Mouse (Mus musculus) neural tube, embryonic 14.5 days (tissue): ENCODE results near the gene Nrde2. TPM values are rescaled to one million over a fixed set of nuclear protein-coding genes. Genes with fewer than 3 reads are reported as not detected.

Experiments
- ATAC-seq: fragments of 200-750 bp; cut with Nextera tagmentation; 2 replicates; pipeline ENCODE4 v1.8.0; 2017; ENCODE audit warnings: low read depth, mild to moderate bottlenecking, moderate TSS enrichment, moderate library complexity
- H3K27ac ChIP-seq: fragments of 300-500 bp; sonication (generic); 2 replicates; pipeline ENCODE4 v1.5.1; 2014; ENCODE audit warnings: low read depth, mild to moderate bottlenecking, control low read depth, low read length, moderate library complexity, mixed read lengths
- H3K27me3 ChIP-seq: fragments of 300-500 bp; sonication (generic); 2 replicates; pipeline ENCODE4 v1.6.1; 2014; ENCODE audit warnings: low read length; ENCODE audit not compliant: control insufficient read depth, insufficient read depth
- H3K36me3 ChIP-seq: fragments of 300-500 bp; sonication (generic); 2 replicates; pipeline ENCODE4 v1.6.1; 2014; ENCODE audit warnings: low read length, mixed read lengths; ENCODE audit not compliant: control insufficient read depth, insufficient read depth
- H3K4me1 ChIP-seq: fragments of 300-500 bp; sonication (generic); 2 replicates; pipeline ENCODE4 v1.6.1; 2014; ENCODE audit warnings: low read length; ENCODE audit not compliant: control insufficient read depth, insufficient read depth
- H3K4me2 ChIP-seq: fragments of 300-500 bp; sonication (generic); 2 replicates; pipeline ENCODE4 v1.6.1; 2014; ENCODE audit warnings: mild to moderate bottlenecking, low read depth, low read length, control low read depth
- H3K4me3 ChIP-seq: fragments of 300-500 bp; sonication (generic); 2 replicates; pipeline ENCODE4 v1.5.1; 2014; ENCODE audit warnings: low read depth, low read length, control low read depth, mixed read lengths
- H3K9ac ChIP-seq: fragments of 300-500 bp; sonication (generic); replicated peaks from 2 replicates; pipeline ENCODE4 v1.6.1; 2014; ENCODE audit warnings: low read depth, mild to moderate bottlenecking, control low read depth, low read length, mixed read lengths
- H3K9me3 ChIP-seq: fragments of 300-500 bp; sonication (generic); 2 replicates; pipeline ENCODE4 v1.6.1; 2016; ENCODE audit warnings: low read length; ENCODE audit not compliant: control insufficient read depth
- WGBS: fragments of 180-500 bp; shearing (Covaris S2); extraction: QIAGEN DNeasy Blood & Tissue Kit; methylation state at CpG from one replicate; pipeline ENCODE4 v1.1.7; 2014; 5-methylcytosine and 5-hydroxymethylcytosine counted together
- polyA plus RNA-seq: library from polyadenylated mRNA; unstranded; fragments of >200 nt; fragmentation: Nextera tagmentation; extraction: Ambion mirVana; gene quantifications from 2 replicates; pipeline ENCODE4 v1.2.1, GENCODE M21; 2014

Gene Nrde2
- polyA plus RNA-seq, 1 experiment from 2014 or later, result 11.7 TPM

- peak; percentile 76 for ATAC-seq
- peaks cover 3% of the 10 kb centered on the region; the same call in 1 of the 2 replicates for H3K27me3 ChIP-seq
- peak overlapping the region; percentile 91 for H3K4me2 ChIP-seq
- H3K36me3 ChIP-seq, result peaks cover 27% of the 10 kb centered on the region
- H3K9ac ChIP-seq, result peak overlapping the region; percentile 99
- H3K4me1 ChIP-seq, result peaks cover 31% of the 10 kb centered on the region; the same call in 1 of the 2 replicates
- peak overlapping the region; percentile 99 for H3K4me3 ChIP-seq
- peak overlapping the region; percentile 85 for H3K27ac ChIP-seq
- WGBS, result under 1% methylated on average over 72 of the region's 86 CpGs
- H3K9me3 ChIP-seq, result no peaks in the 10 kb centered on the region
Measured at GRCm38 (mm10) chr12:100199891-100200644, 40.6 kb upstream of the Nrde2 start.

- Histone ChIP-seq H3K9ac (peak within 1 kb of the TSS; percentile 99), H3K4me1 (peaks cover 30% of the 10 kb centered on the region; the same call in 1 of the 2 replicates), H3K27ac (peak within 1 kb of the TSS; percentile 85), H3K9me3 (no peaks in the 10 kb centered on the region), H3K36me3 (peaks cover 19% of the 10 kb centered on the region; the same call in 1 of the 2 replicates), H3K27me3 (peaks cover 3% of the 10 kb centered on the region; the same call in 1 of the 2 replicates), H3K4me2 (peak within 1 kb of the TSS; percentile 91), H3K4me3 (peak within 1 kb of the TSS; percentile 99)
- ATAC-seq, result peak; percentile 89
- WGBS, result under 1% methylated on average over 53 of the region's 58 CpGs
Measured at GRCm38 (mm10) chr12:100198967-100199660, 39.7 kb upstream of the Nrde2 start, which contains the start of gene Calm1. Gene Calm1, plus strand, starts transcription at chr12:100199435.

GRCm38 (mm10) chr12:100196786-100197185, 37.3 kb upstream of the Nrde2 start:
- H3K9ac ChIP-seq, result no peak overlapping the region
- no peak overlapping the region for H3K4me3 ChIP-seq
- peaks cover 8% of the 10 kb centered on the region; the same call in 1 of the 2 replicates for H3K4me1 ChIP-seq
- no peak overlapping the region for H3K4me2 ChIP-seq
- 70% methylated on average over 7 of the region's 7 CpGs for WGBS
- no peaks in the 10 kb centered on the region for H3K36me3 ChIP-seq
- H3K27ac ChIP-seq, result no peak overlapping the region
- no peaks in the 10 kb centered on the region for H3K9me3 ChIP-seq
- H3K27me3 ChIP-seq, result peaks cover 3% of the 10 kb centered on the region; the same call in 1 of the 2 replicates
- no peak for ATAC-seq

- no peak for ATAC-seq
- no peaks in the 10 kb centered on the region for H3K9me3 ChIP-seq
- no peak overlapping the region for H3K27ac ChIP-seq
- no peaks in the 10 kb centered on the region for H3K27me3 ChIP-seq
- no peak overlapping the region for H3K9ac ChIP-seq
- no peak overlapping the region for H3K4me2 ChIP-seq
- H3K36me3 ChIP-seq, result no peaks in the 10 kb centered on the region
- H3K4me3 ChIP-seq, result no peak overlapping the region
- WGBS, result 89% methylated on average over 1 of the region's 1 CpGs
- H3K4me1 ChIP-seq, result peaks cover 4% of the 10 kb centered on the region; the same call in 1 of the 2 replicates
Measured at GRCm38 (mm10) chr12:100194181-100194580, 34.7 kb upstream of the Nrde2 start.

- H3K4me2 ChIP-seq, result no peak overlapping the region
- H3K9ac ChIP-seq, result no peak overlapping the region
- no peak for ATAC-seq
- H3K9me3 ChIP-seq, result no peaks in the 10 kb centered on the region
- H3K36me3 ChIP-seq, result no peaks in the 10 kb centered on the region
- H3K27me3 ChIP-seq, result no peaks in the 10 kb centered on the region
- WGBS, result 89% methylated on average over 6 of the region's 6 CpGs
- no peak overlapping the region for H3K4me3 ChIP-seq
- H3K4me1 ChIP-seq, result peaks cover 7% of the 10 kb centered on the region; the same call in 1 of the 2 replicates
- no peak overlapping the region for H3K27ac ChIP-seq
Measured at GRCm38 (mm10) chr12:100190802-100191201, 31.3 kb upstream of the Nrde2 start.

- Histone ChIP-seq H3K9ac (peak overlapping the region; percentile 72), H3K36me3 (no peaks in the 10 kb centered on the region), H3K4me1 (peaks cover 7% of the 10 kb centered on the region; the same call in 1 of the 2 replicates), H3K4me3 (peak overlapping the region; percentile 56), H3K9me3 (no peaks in the 10 kb centered on the region), H3K27me3 (no peaks in the 10 kb centered on the region), H3K27ac (peak overlapping the region; percentile 100), H3K4me2 (peak overlapping the region; percentile 95)
- no peak for ATAC-seq
- WGBS, result 1% methylated on average over 29 of the region's 29 CpGs
Measured at GRCm38 (mm10) chr12:100187756-100188430, 28.4 kb upstream of the Nrde2 start.

- Histone ChIP-seq H3K9me3 (no peaks in the 10 kb centered on the region), H3K4me1 (peaks cover 7% of the 10 kb centered on the region; the same call in 1 of the 2 replicates), H3K36me3 (no peaks in the 10 kb centered on the region), H3K9ac (peak overlapping the region; percentile 86), H3K4me2 (peak overlapping the region; percentile 95), H3K4me3 (peak overlapping the region; percentile 56), H3K27ac (peak overlapping the region; percentile 100), H3K27me3 (no peaks in the 10 kb centered on the region)
- under 1% methylated on average over 52 of the region's 52 CpGs for WGBS
- ATAC-seq, result peak; percentile 99
Measured at GRCm38 (mm10) chr12:100187013-100187755, 27.7 kb upstream of the Nrde2 start.

GRCm38 (mm10) chr12:100186376-100186775, 26.9 kb upstream of the Nrde2 start:
- no peak for ATAC-seq
- Histone ChIP-seq H3K9ac (peak overlapping the region; percentile 86), H3K4me2 (peak overlapping the region; percentile 95), H3K9me3 (no peaks in the 10 kb centered on the region), H3K27me3 (no peaks in the 10 kb centered on the region), H3K36me3 (no peaks in the 10 kb centered on the region), H3K4me3 (peak overlapping the region; percentile 56), H3K27ac (peak overlapping the region; percentile 100), H3K4me1 (peaks cover 7% of the 10 kb centered on the region; the same call in 1 of the 2 replicates)
- 3% methylated on average over 6 of the region's 6 CpGs for WGBS
